Mouse (Mus musculus) CH12.LX (cell line): ENCODE data around the gene Trp73. TPM values are rescaled to one million over a fixed set of nuclear protein-coding genes. Genes with fewer than 3 reads are reported as not detected.
A peak's percentile ranks its signal among the peaks of the same experiment; 100 is the strongest.

Experiments used
- DNase-seq: peaks from one replicate; pipeline ENCODE4 v3.0.0-alpha.2; 2013; ENCODE audit errors: extremely low read depth
- H3K27ac ChIP-seq: 2 replicates; pipeline ENCODE4 v1.5.1; 2012; ENCODE audit warnings: low read depth, mild to moderate bottlenecking, control low read depth, moderate library complexity; ENCODE audit not compliant: insufficient read depth
- H3K27me3 ChIP-seq: replicated peaks from 2 replicates; pipeline ENCODE3; 2012; ENCODE audit warnings: inconsistent platforms
- H3K36me3 ChIP-seq, 2 experiments: replicated peaks in 1 of 2; 2 replicates each; pipeline versions ENCODE3 to v1.6.1; 2012; ENCODE audit warnings: inconsistent platforms in 1 of 2, low read length in 1 of 2, mild to moderate bottlenecking in 1 of 2, mixed read lengths in 1 of 2, moderate library complexity in 1 of 2; ENCODE audit not compliant: control insufficient read depth in 1 of 2, insufficient read depth in 1 of 2
- H3K4me1 ChIP-seq, 2 experiments: 2 replicates each; pipeline ENCODE4 v1.6.1; 2012; ENCODE audit warnings: inconsistent platforms in 1 of 2, moderate library complexity in 1 of 2; ENCODE audit not compliant: insufficient read depth in 2 of 2, control insufficient read depth in 1 of 2
- H3K4me2 ChIP-seq: 2 replicates; pipeline ENCODE4 v1.6.1; 2012; ENCODE audit warnings: low read depth, mild to moderate bottlenecking, control low read depth; ENCODE audit not compliant: poor library complexity, insufficient read depth, severe bottlenecking
- H3K4me3 ChIP-seq, 3 experiments: fragments of 150-350 bp in 1 of 3; sonication (generic) in 1 of 3; replicated peaks in 1 of 3; 2 replicates each; pipeline versions ENCODE3 to v1.5.1; 2011 to 2012; ENCODE audit warnings: low read depth in 2 of 3, low read length in 2 of 3, mild to moderate bottlenecking in 2 of 3, moderate library complexity in 2 of 3, control low read depth in 1 of 3, improper control_type of control experiment in 1 of 3, inconsistent platforms in 1 of 3, mixed read lengths in 1 of 3; ENCODE audit not compliant: poor library complexity in 1 of 3
- H3K79me2 ChIP-seq: replicated peaks from 2 replicates; pipeline ENCODE4 v1.6.1; 2012; ENCODE audit warnings: mild to moderate bottlenecking, moderate library complexity; ENCODE audit not compliant: control insufficient read depth, poor library complexity, insufficient read depth, severe bottlenecking; ENCODE audit errors: extremely low read depth
- H3K9ac ChIP-seq: 2 replicates; pipeline ENCODE4 v1.6.1; 2012; ENCODE audit warnings: low read depth, mild to moderate bottlenecking, control low read depth, moderate library complexity; ENCODE audit not compliant: insufficient read depth
- H3K9me3 ChIP-seq: replicated peaks from 2 replicates; pipeline ENCODE3; 2012; ENCODE audit warnings: low read length, inconsistent platforms, mixed read lengths
- BHLHE40 ChIP-seq: IDR thresholded peaks from 2 replicates; pipeline ENCODE4 v1.6.1; 2011; ENCODE audit warnings: mild to moderate bottlenecking, low read depth, low read length, improper control_type of control experiment
- CTCF ChIP-seq, 2 experiments: IDR thresholded peaks in 1 of 2; conservative IDR thresholded peaks in 1 of 2; 2 replicates each; pipeline ENCODE4 v1.5.1; 2011 to 2012; ENCODE audit warnings: low read depth in 2 of 2, low read length in 2 of 2, improper control_type of control experiment in 1 of 2, inconsistent platforms in 1 of 2, mild to moderate bottlenecking in 1 of 2, moderate library complexity in 1 of 2
- ELF1 ChIP-seq: IDR thresholded peaks from 2 replicates; pipeline ENCODE4 v1.6.1; 2014; ENCODE audit warnings: low read depth, mild to moderate bottlenecking, inconsistent platforms, low read length, improper control_type of control experiment
- EP300 ChIP-seq: IDR thresholded peaks from 2 replicates; pipeline ENCODE4 v1.6.1; 2011; ENCODE audit warnings: low read length, improper control_type of control experiment
- ETS1 ChIP-seq: conservative IDR thresholded peaks from 2 replicates; pipeline ENCODE4 v1.6.1; 2012; ENCODE audit warnings: low read depth, mild to moderate bottlenecking, inconsistent platforms, low read length, improper control_type of control experiment, moderate library complexity
- HCFC1 ChIP-seq: IDR thresholded peaks from 2 replicates; pipeline ENCODE4 v1.6.1; 2012; ENCODE audit warnings: low read depth, mild to moderate bottlenecking, inconsistent platforms, low read length, improper control_type of control experiment
- IRF4 ChIP-seq: IDR thresholded peaks from 2 replicates; pipeline ENCODE4 v1.6.1; 2014; ENCODE audit warnings: low read depth, mild to moderate bottlenecking, inconsistent platforms, low read length, improper control_type of control experiment
- JUN ChIP-seq: IDR thresholded peaks from 2 replicates; pipeline ENCODE4 v1.6.1; 2011; ENCODE audit warnings: low read depth, mild to moderate bottlenecking, low read length, improper control_type of control experiment, moderate library complexity; ENCODE audit not compliant: insufficient read depth
- KAT2A ChIP-seq: IDR thresholded peaks from 2 replicates; pipeline ENCODE4 v1.6.1; 2012; ENCODE audit warnings: low read length, improper control_type of control experiment, inconsistent platforms; ENCODE audit not compliant: insufficient replicate concordance
- MAFK ChIP-seq: IDR thresholded peaks from 2 replicates; pipeline ENCODE4 v1.6.1; 2011; ENCODE audit warnings: low read length, improper control_type of control experiment; ENCODE audit not compliant: insufficient replicate concordance
- MAX ChIP-seq: IDR thresholded peaks from 2 replicates; pipeline ENCODE4 v1.6.1; 2011; ENCODE audit warnings: low read length, improper control_type of control experiment
- MAZ ChIP-seq: IDR thresholded peaks from 2 replicates; pipeline ENCODE4 v1.6.1; 2012; ENCODE audit warnings: low read depth, mild to moderate bottlenecking, inconsistent platforms, low read length, improper control_type of control experiment, moderate library complexity
- MEF2A ChIP-seq: IDR thresholded peaks from 2 replicates; pipeline ENCODE4 v1.6.1; 2014; ENCODE audit warnings: low read depth, mild to moderate bottlenecking, inconsistent platforms, low read length, improper control_type of control experiment, borderline replicate concordance
- MYC ChIP-seq: IDR thresholded peaks from 2 replicates; pipeline ENCODE4 v1.6.1; 2011; ENCODE audit warnings: low read depth, mild to moderate bottlenecking, improper control_type of control experiment, low read length
- NELFE ChIP-seq: IDR thresholded peaks from 2 replicates; pipeline ENCODE4 v1.6.1; 2011; ENCODE audit warnings: low read depth, low read length, improper control_type of control experiment
- NRF1 ChIP-seq: IDR thresholded peaks from 2 replicates; pipeline ENCODE4 v1.6.1; 2014; ENCODE audit warnings: low read depth, mild to moderate bottlenecking, inconsistent platforms, low read length, improper control_type of control experiment, moderate library complexity
- POLR2A ChIP-seq: IDR thresholded peaks from 2 replicates; pipeline ENCODE4 v1.6.1; 2011; ENCODE audit warnings: low read depth, mild to moderate bottlenecking, improper control_type of control experiment, low read length
- POLR2AphosphoS2 ChIP-seq: IDR thresholded peaks from 2 replicates; pipeline ENCODE4 v1.6.1; 2011; ENCODE audit warnings: low read depth, low read length, improper control_type of control experiment
- RAD21 ChIP-seq: IDR thresholded peaks from 2 replicates; pipeline ENCODE4 v1.6.1; 2011; ENCODE audit warnings: low read depth, mild to moderate bottlenecking, low read length, improper control_type of control experiment, moderate library complexity
- RCOR1 ChIP-seq: conservative IDR thresholded peaks from 2 replicates; pipeline ENCODE4 v1.6.1; 2012; ENCODE audit warnings: low read depth, mild to moderate bottlenecking, inconsistent platforms, low read length, improper control_type of control experiment
- SIN3A ChIP-seq: IDR thresholded peaks from 2 replicates; pipeline ENCODE4 v1.6.1; 2012; ENCODE audit warnings: low read length, improper control_type of control experiment, inconsistent platforms
- SMC3 ChIP-seq: IDR thresholded peaks from 2 replicates; pipeline ENCODE4 v1.6.1; 2011; ENCODE audit warnings: low read depth, low read length, improper control_type of control experiment
- TBP ChIP-seq: conservative IDR thresholded peaks from 2 replicates; pipeline ENCODE4 v1.6.1; 2011; ENCODE audit warnings: low read depth, low read length, improper control_type of control experiment
- TCF12 ChIP-seq: IDR thresholded peaks from 2 replicates; pipeline ENCODE4 v1.6.1; 2014; ENCODE audit warnings: low read depth, mild to moderate bottlenecking, inconsistent platforms, low read length, improper control_type of control experiment
- USF2 ChIP-seq: conservative IDR thresholded peaks from 2 replicates; pipeline ENCODE4 v1.6.1; 2011; ENCODE audit warnings: low read depth, low read length, improper control_type of control experiment
- ZC3H11A ChIP-seq: IDR thresholded peaks from 2 replicates; pipeline ENCODE4 v1.6.1; 2012; ENCODE audit warnings: low read depth, mild to moderate bottlenecking, inconsistent platforms, low read length, improper control_type of control experiment
- ZKSCAN1 ChIP-seq: IDR thresholded peaks from 2 replicates; pipeline ENCODE4 v1.6.1; 2012; ENCODE audit warnings: low read depth, inconsistent platforms, low read length, improper control_type of control experiment, borderline replicate concordance
- ZMIZ1 ChIP-seq: IDR thresholded peaks from 2 replicates; pipeline ENCODE4 v1.6.1; 2012; ENCODE audit warnings: low read depth, mild to moderate bottlenecking, inconsistent platforms, low read length, improper control_type of control experiment
- ZNF384 ChIP-seq: IDR thresholded peaks from 2 replicates; pipeline ENCODE4 v1.6.1; 2012; ENCODE audit warnings: low read depth, low read length, improper control_type of control experiment, inconsistent platforms
- dilution Hi-C: fragments of 300-500 bp; cut with MboI; formaldehyde crosslinking; loops from 2 replicates; pipeline ENCODE4 v1.14.3; 2020; ENCODE audit warnings: low sequenced_read_pairs; ENCODE audit not compliant: extremely low pct_unique_long_range_greater_than_20kb, extremely low pct_ligation_motif_present
- in situ Hi-C: fragments of 300-500 bp; cut with MboI; formaldehyde crosslinking; loops from 3 replicates; pipeline ENCODE4 v1.14.3; 2019; ENCODE audit warnings: low sequenced_read_pairs, low pct_ligation_motif_present, low pct_unique_long_range_greater_than_20kb, mixed read lengths
- polyA plus RNA-seq: library from polyadenylated mRNA; unstranded; fragments of >175 nt; gene quantifications from 2 replicates; pipeline ENCODE4 v1.2.1, GENCODE M21; 2012; ENCODE audit warnings: low read depth; ENCODE audit not compliant: insufficient read length
- total RNA-seq, 2 experiments: library from RNA; depleted of rRNA; stranded (reverse); fragments of 300-350 nt in 1 of 2; fragments of >200 nt in 1 of 2; gene quantifications; 2 replicates each; pipeline ENCODE4 v1.2.3; 2012 to 2014

The Trp73 gene
- total and polyA plus RNA-seq, 3 experiments = 14.0 to 34.3 (median 30.0) TPM

- H3K79me2 ChIP-seq = peaks cover 75% of the 10 kb centered on the region
- DNase-seq = peak; percentile 59
- H3K4me3 ChIP-seq = peak overlapping the region; percentile 58 to 62 (median 59)
- in situ Hi-C loops = loop anchor here (25.0 kb wide), 1 partner anchor 1836 kb away; the partner anchor contains the start of genes Hes3 and Icmt
- H3K9ac ChIP-seq = peak overlapping the region; percentile 90; the same call in 1 of the 2 replicates
- no peaks in the 10 kb centered on the region for H3K9me3 ChIP-seq
- peak; percentile 83 for TF ChIP-seq EP300
- no peak for TF ChIP-seq ZNF384
- 0 out of 2 replicates have a peak, but pooled peaks have one; percentile 4 for TF ChIP-seq HCFC1
- peak; percentile 56; the same call in 1 of the 2 replicates for TF ChIP-seq POLR2A
- TF ChIP-seq SIN3A = peak; percentile 37; the same call in 1 of the 2 replicates
- peak; percentile 39; the same call in 1 of the 2 replicates for TF ChIP-seq MEF2A
- TF ChIP-seq RAD21 = no peak; the same call in 1 of the 2 replicates
- TF ChIP-seq MYC = peak; percentile 73
- TF ChIP-seq MAFK = 0 out of 2 replicates have a peak, but pooled peaks have one; percentile 42
- TF ChIP-seq SMC3 = no peak
- TF ChIP-seq MAX = no peak
- TF ChIP-seq TCF12 = peak; percentile 60
- 0 out of 2 replicates have a peak, but pooled peaks have one; percentile 7 for TF ChIP-seq POLR2AphosphoS2
- peak; percentile 70; the same call in 1 of the 2 replicates for TF ChIP-seq ETS1
- no peak for TF ChIP-seq ZC3H11A
- TF ChIP-seq TBP = peak; percentile 84
- TF ChIP-seq RCOR1 = peak; percentile 67; the same call in 1 of the 2 replicates
- 0 out of 2 replicates have a peak, but pooled peaks have one; percentile 10 for TF ChIP-seq JUN
- peak; percentile 51; the same call in 1 of the 2 replicates for TF ChIP-seq NELFE
- peak; percentile 76 for TF ChIP-seq IRF4
- TF ChIP-seq, all 38 proteins: peak for 15
- H3K4me2 ChIP-seq = peak overlapping the region; percentile 94
- peaks cover 33 to 76% of the 10 kb centered on the region in 2 experiments for H3K4me1 ChIP-seq
- dilution Hi-C loops = no loop called here
- no peaks in the 10 kb centered on the region for H3K27me3 ChIP-seq
- peaks cover 21 to 43% of the 10 kb centered on the region in 2 experiments for H3K36me3 ChIP-seq
- H3K27ac ChIP-seq = peak overlapping the region; percentile 78
These were observed 16.5 kb downstream of the Trp73 start for GRCm38 (mm10) chr4:154123553-154123952.

- dilution Hi-C loops = no loop called here
- no peak for TF ChIP-seq CTCF (conservative IDR thresholded peaks at IDR 0.05 in 1 of 2, IDR thresholded peaks at IDR 0.05 in 1 of 2; ENCODE audit: low read depth in 2 of 2, low read length in 2 of 2)
- TF ChIP-seq ZNF384 = no peak
- TF ChIP-seq BHLHE40 = no peak
- TF ChIP-seq TCF12 = no peak
- no peak for TF ChIP-seq MYC
- TF ChIP-seq ZMIZ1 = no peak
- TF ChIP-seq POLR2AphosphoS2 = no peak
- no peak for TF ChIP-seq RAD21
- no peak for TF ChIP-seq ETS1
- TF ChIP-seq SMC3 = no peak
- no peak for TF ChIP-seq TBP
- TF ChIP-seq ZKSCAN1 = no peak
- TF ChIP-seq MAZ = no peak
- TF ChIP-seq MAFK = no peak
- no peak for TF ChIP-seq KAT2A
- no peak for TF ChIP-seq ZC3H11A
- no peak for TF ChIP-seq USF2
- TF ChIP-seq NRF1 = no peak
- no peak for TF ChIP-seq ELF1
- no peak for TF ChIP-seq POLR2A
- TF ChIP-seq, all 38 proteins: peak for 0
- Histone ChIP-seq H3K4me2 (peak overlapping the region; percentile 94), H3K27ac (peak overlapping the region; percentile 78), H3K27me3 (no peaks in the 10 kb centered on the region), H3K9me3 (no peaks in the 10 kb centered on the region), H3K4me1 (peaks cover 31 to 76% of the 10 kb centered on the region in 2 experiments), H3K4me3 (peak overlapping the region in 1 of 3 experiments; percentile 58), H3K9ac (peak overlapping the region; percentile 69; the same call in 1 of the 2 replicates), H3K79me2 (peaks cover 82% of the 10 kb centered on the region), H3K36me3 (peaks cover 25 to 55% of the 10 kb centered on the region in 2 experiments)
- in situ Hi-C loops = loop anchor here (25.0 kb wide), 1 partner anchor 1835 kb away; the partner anchor contains the start of genes Hes3 and Icmt
- no peak for DNase-seq
These were observed 17.6 kb downstream of the Trp73 start for GRCm38 (mm10) chr4:154122374-154122773.
